Mouse (Mus musculus): ENCODE data around the gene Ppp3cb. TPM values are rescaled to one million over a fixed set of nuclear protein-coding genes. Genes with fewer than 3 reads are reported as not detected.

Gene Ppp3cb
- polyA plus RNA-seq, 1 experiment from 2014 or later: 55.8 TPM

- H3K27me3 ChIP-seq (ENCODE audit: control insufficient read depth, insufficient read depth, low read length): no peaks in the 10 kb centered on the region
- peak overlapping the region; percentile 79; the same call in 1 of the 2 replicates for H3K4me2 ChIP-seq (ENCODE audit: low read depth, severe bottlenecking)
- no peak for DNase-seq (ENCODE audit: low spot score)
- no peaks in the 10 kb centered on the region; the same call in 1 of the 2 replicates for H3K36me3 ChIP-seq (ENCODE audit: control insufficient read depth, insufficient read depth, low read length)
- no peak overlapping the region for H3K27ac ChIP-seq (replicated peaks; ENCODE audit: low read depth, low read length)
- 26% methylated on average over 3 of the region's 3 CpGs for WGBS
- H3K4me3 ChIP-seq (ENCODE audit: low read depth, low read length): no peak overlapping the region
- 0 out of 2 replicates have a peak, but pooled peaks cover 3% of the 10 kb centered on the region for H3K4me1 ChIP-seq (ENCODE audit: control insufficient read depth, insufficient read depth, low read length)
- H3K9ac ChIP-seq (ENCODE audit: low read length): no peak overlapping the region
- no peaks in the 10 kb centered on the region for H3K9me3 ChIP-seq (ENCODE audit: control insufficient read depth, low read length)
- no peak for ATAC-seq (ENCODE audit: insufficient number of reproducible peaks, low FRiP score, low TSS enrichment, low read depth)
Measured at GRCm38 (mm10) chr14:20478385-20478784, 68.0 kb downstream of the Ppp3cb start.

- Histone ChIP-seq H3K27ac (replicated peaks; ENCODE audit: low read depth, low read length) (no peak overlapping the region), H3K9me3 (ENCODE audit: control insufficient read depth, low read length) (no peaks in the 10 kb centered on the region), H3K9ac (ENCODE audit: low read length) (no peak overlapping the region), H3K36me3 (ENCODE audit: control insufficient read depth, insufficient read depth, low read length) (no peaks in the 10 kb centered on the region; the same call in 1 of the 2 replicates), H3K4me2 (ENCODE audit: low read depth, severe bottlenecking) (no peak overlapping the region), H3K27me3 (ENCODE audit: control insufficient read depth, insufficient read depth, low read length) (no peaks in the 10 kb centered on the region), H3K4me1 (ENCODE audit: control insufficient read depth, insufficient read depth, low read length) (0 out of 2 replicates have a peak, but pooled peaks cover 3% of the 10 kb centered on the region), H3K4me3 (ENCODE audit: low read depth, low read length) (no peak overlapping the region)
- WGBS: 16% methylated on average over 4 of the region's 4 CpGs
- ATAC-seq (ENCODE audit: insufficient number of reproducible peaks, low FRiP score, low TSS enrichment, low read depth) (no peak), DNase-seq (ENCODE audit: low spot score) (no peak)
Measured at GRCm38 (mm10) chr14:20477261-20478025, 68.9 kb downstream of the Ppp3cb start.

- H3K36me3 ChIP-seq (ENCODE audit: control insufficient read depth, insufficient read depth, low read length): 0 out of 2 replicates have a peak, but pooled peaks cover 2% of the 10 kb centered on the region
- ATAC-seq (ENCODE audit: insufficient number of reproducible peaks, low FRiP score, low TSS enrichment, low read depth): no peak
Measured at GRCm38 (mm10) chr14:20460216-20460615, 86.2 kb downstream of the Ppp3cb start.

GRCm38 (mm10) chr14:20458378-20458777 is 88.0 kb downstream of the Ppp3cb start:
- DNase-seq (ENCODE audit: low spot score): no peak
- no peak overlapping the region for H3K4me3 ChIP-seq (ENCODE audit: low read depth, low read length)
- H3K9me3 ChIP-seq (ENCODE audit: control insufficient read depth, low read length): no peaks in the 10 kb centered on the region
- no peak overlapping the region for H3K9ac ChIP-seq (ENCODE audit: low read length)
- H3K27me3 ChIP-seq (ENCODE audit: control insufficient read depth, insufficient read depth, low read length): no peaks in the 10 kb centered on the region
- no peaks in the 10 kb centered on the region for H3K36me3 ChIP-seq (ENCODE audit: control insufficient read depth, insufficient read depth, low read length)
- no peak for ATAC-seq (ENCODE audit: insufficient number of reproducible peaks, low FRiP score, low TSS enrichment, low read depth)
- H3K4me1 ChIP-seq (ENCODE audit: control insufficient read depth, insufficient read depth, low read length): no peaks in the 10 kb centered on the region
- WGBS: 96% methylated on average over 9 of the region's 9 CpGs
- no peak overlapping the region for H3K4me2 ChIP-seq (ENCODE audit: low read depth, severe bottlenecking)
- H3K27ac ChIP-seq (replicated peaks; ENCODE audit: low read depth, low read length): no peak overlapping the region

More at GRCm38 (mm10) chr14:20460216-20460615, 86.2 kb downstream of the Ppp3cb start:
- Histone ChIP-seq H3K27ac (replicated peaks; ENCODE audit: low read depth, low read length) (no peak overlapping the region), H3K4me2 (ENCODE audit: low read depth, severe bottlenecking) (no peak overlapping the region), H3K27me3 (ENCODE audit: control insufficient read depth, insufficient read depth, low read length) (no peaks in the 10 kb centered on the region), H3K9me3 (ENCODE audit: control insufficient read depth, low read length) (no peaks in the 10 kb centered on the region), H3K4me3 (ENCODE audit: low read depth, low read length) (no peak overlapping the region), H3K9ac (ENCODE audit: low read length) (no peak overlapping the region), H3K4me1 (ENCODE audit: control insufficient read depth, insufficient read depth, low read length) (no peaks in the 10 kb centered on the region)
- WGBS: 75% methylated on average over 14 of the region's 14 CpGs
- DNase-seq (ENCODE audit: low spot score): no peak

GRCm38 (mm10) chr14:20452929-20453328 is 93.4 kb downstream of the Ppp3cb start:
- Histone ChIP-seq H3K9me3 (ENCODE audit: control insufficient read depth, low read length) (no peaks in the 10 kb centered on the region), H3K27ac (replicated peaks; ENCODE audit: low read depth, low read length) (no peak overlapping the region), H3K4me2 (ENCODE audit: low read depth, severe bottlenecking) (no peak overlapping the region), H3K9ac (ENCODE audit: low read length) (no peak overlapping the region), H3K4me1 (ENCODE audit: control insufficient read depth, insufficient read depth, low read length) (no peaks in the 10 kb centered on the region), H3K4me3 (ENCODE audit: low read depth, low read length) (no peak overlapping the region), H3K27me3 (ENCODE audit: control insufficient read depth, insufficient read depth, low read length) (no peaks in the 10 kb centered on the region), H3K36me3 (ENCODE audit: control insufficient read depth, insufficient read depth, low read length) (no peaks in the 10 kb centered on the region)
- no peak for DNase-seq (ENCODE audit: low spot score)
- 95% methylated on average over 5 of the region's 5 CpGs for WGBS
- no peak for ATAC-seq (ENCODE audit: insufficient number of reproducible peaks, low FRiP score, low TSS enrichment, low read depth)

- H3K4me3 ChIP-seq (ENCODE audit: low read depth, low read length): peak within 1 kb of the TSS; percentile 23
- DNase-seq (ENCODE audit: low spot score) (peak; percentile 80), ATAC-seq (ENCODE audit: insufficient number of reproducible peaks, low FRiP score, low TSS enrichment, low read depth) (peak; percentile 60; the same call in 1 of the 2 replicates)
- 0 out of 2 replicates have a peak within 1 kb of the TSS, but pooled peaks have one; percentile 23 for H3K9ac ChIP-seq (ENCODE audit: low read length)
- 2% methylated on average over 15 of the region's 15 CpGs for WGBS
- H3K4me2 ChIP-seq (ENCODE audit: low read depth, severe bottlenecking): peak within 1 kb of the TSS; percentile 68
- H3K36me3 ChIP-seq (ENCODE audit: control insufficient read depth, insufficient read depth, low read length): no peaks in the 10 kb centered on the region
- no peaks in the 10 kb centered on the region for H3K27me3 ChIP-seq (ENCODE audit: control insufficient read depth, insufficient read depth, low read length)
- no peaks in the 10 kb centered on the region for H3K4me1 ChIP-seq (ENCODE audit: control insufficient read depth, insufficient read depth, low read length)
- no peak within 1 kb of the TSS for H3K27ac ChIP-seq (replicated peaks; ENCODE audit: low read depth, low read length)
- no peaks in the 10 kb centered on the region for H3K9me3 ChIP-seq (ENCODE audit: control insufficient read depth, low read length)
Measured at GRCm38 (mm10) chr14:20451765-20452331, 94.5 kb downstream of the Ppp3cb start, which contains the start of gene Cfap70. Cfap70 (minus strand) TSS chr14:20452226.

- H3K4me1 ChIP-seq (ENCODE audit: control insufficient read depth, insufficient read depth, low read length): no peaks in the 10 kb centered on the region
- peak overlapping the region; percentile 23; the same call in 1 of the 2 replicates for H3K4me3 ChIP-seq (ENCODE audit: low read depth, low read length)
- peak overlapping the region; percentile 68 for H3K4me2 ChIP-seq (ENCODE audit: low read depth, severe bottlenecking)
- DNase-seq (ENCODE audit: low spot score) (no peak), ATAC-seq (ENCODE audit: insufficient number of reproducible peaks, low FRiP score, low TSS enrichment, low read depth) (no peak)
- H3K27me3 ChIP-seq (ENCODE audit: control insufficient read depth, insufficient read depth, low read length): no peaks in the 10 kb centered on the region
- no peaks in the 10 kb centered on the region for H3K36me3 ChIP-seq (ENCODE audit: control insufficient read depth, insufficient read depth, low read length)
- H3K27ac ChIP-seq (replicated peaks; ENCODE audit: low read depth, low read length): no peak overlapping the region
- 12% methylated on average over 2 of the region's 2 CpGs for WGBS
- no peaks in the 10 kb centered on the region for H3K9me3 ChIP-seq (ENCODE audit: control insufficient read depth, low read length)
- no peak overlapping the region for H3K9ac ChIP-seq (ENCODE audit: low read length)
Measured at GRCm38 (mm10) chr14:20451302-20451701, 95.1 kb downstream of the Ppp3cb start.

All from limb, embryonic 11.5 days (tissue).